Mouse (Mus musculus): ENCODE measurements around the gene Abcf1.

- TF ChIP-seq POLR2A (IDR thresholded peaks at IDR 0.05; ENCODE audit: borderline replicate concordance, control insufficient read depth, low read depth, low read length) (no peak), CTCF (IDR thresholded peaks at IDR 0.05; ENCODE audit: control insufficient read depth, insufficient read depth, low read length) (no peak)
Measured at GRCm38 (mm10) chr17:35920384-35920783, 49.2 kb downstream of the Abcf1 start.

Data from bone marrow, adult 2 months (tissue).